Mouse (Mus musculus): ENCODE results near the gene Vmn1r112.
"Not testable (repeated sequence)": the region's sequence is repeated elsewhere in the genome, so short reads cannot be mapped to it uniquely, and the experiment has no call there.

Gene Vmn1r112

GRCm38 (mm10) chr7:20770885-20771284, at the start of gene Vmn1r112:
Gene Vmn1r112 (plus strand): TSS chr7:20771185.
- DNase-seq (ENCODE audit: low read depth, low spot score) = not testable (repeated sequence)

GRCm38 (mm10) chr7:20730524-20730923, 40.5 kb upstream of the Vmn1r112 start, which contains the start of gene Gm10668:
Gene Gm10668 (minus strand): TSS chr7:20730624.
- DNase-seq (ENCODE audit: low read depth, low spot score) = not testable (repeated sequence)

DNA sequence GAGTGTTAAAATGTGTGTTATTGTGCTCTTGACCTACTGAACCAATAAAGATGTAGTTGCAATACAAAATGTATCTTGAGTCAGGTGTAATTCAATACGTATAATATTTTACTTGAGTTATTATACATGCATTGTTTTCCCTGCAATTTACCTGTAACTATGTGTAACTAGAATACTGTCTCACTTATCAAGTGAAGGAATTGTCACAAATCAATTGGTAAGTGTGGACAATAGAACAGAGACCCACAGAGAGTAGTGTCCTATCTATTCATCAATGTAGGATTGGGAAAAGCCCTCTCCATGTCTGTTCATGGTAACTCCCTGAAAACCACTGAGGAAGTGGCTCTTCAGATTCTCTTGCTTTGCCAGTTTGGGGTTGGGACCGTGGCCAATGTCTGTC, 16.0 kb downstream of the Vmn1r112 start, which contains the start of gene Vmn1r113:
Gene Vmn1r113, plus strand, starts transcription at position 301 of the 400 bp plus-strand sequence.
- DNase-seq (ENCODE audit: low read depth, low spot score) = not testable (repeated sequence)

DNA sequence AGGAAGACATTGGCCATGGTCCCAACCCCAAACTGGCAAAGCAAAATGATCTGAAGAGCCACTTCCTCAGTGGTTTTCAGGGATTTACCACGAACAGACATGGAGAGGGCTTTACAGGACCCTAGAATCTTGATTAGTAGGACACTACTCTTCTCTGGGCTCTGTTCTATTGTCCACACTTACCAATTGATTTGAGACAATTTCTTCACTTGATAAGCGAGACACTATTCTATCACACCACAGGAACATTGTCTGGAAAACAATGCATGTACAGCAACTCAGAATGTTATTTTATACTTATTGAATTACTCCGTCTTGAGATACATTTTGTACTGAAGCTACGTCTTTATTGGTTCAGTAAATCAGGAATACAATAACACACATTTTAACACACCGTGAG, 41.1 kb downstream of the Vmn1r112 start, which contains the start of gene Vmn1r114:
Gene Vmn1r114, minus strand, starts transcription at position 101 of the 400 bp plus-strand sequence.
- not testable (repeated sequence) for DNase-seq (ENCODE audit: low read depth, low spot score)

All from A20 (cell line).